ENCODE assay signal across 12 mouse cellular contexts in the genomic region with DNA sequence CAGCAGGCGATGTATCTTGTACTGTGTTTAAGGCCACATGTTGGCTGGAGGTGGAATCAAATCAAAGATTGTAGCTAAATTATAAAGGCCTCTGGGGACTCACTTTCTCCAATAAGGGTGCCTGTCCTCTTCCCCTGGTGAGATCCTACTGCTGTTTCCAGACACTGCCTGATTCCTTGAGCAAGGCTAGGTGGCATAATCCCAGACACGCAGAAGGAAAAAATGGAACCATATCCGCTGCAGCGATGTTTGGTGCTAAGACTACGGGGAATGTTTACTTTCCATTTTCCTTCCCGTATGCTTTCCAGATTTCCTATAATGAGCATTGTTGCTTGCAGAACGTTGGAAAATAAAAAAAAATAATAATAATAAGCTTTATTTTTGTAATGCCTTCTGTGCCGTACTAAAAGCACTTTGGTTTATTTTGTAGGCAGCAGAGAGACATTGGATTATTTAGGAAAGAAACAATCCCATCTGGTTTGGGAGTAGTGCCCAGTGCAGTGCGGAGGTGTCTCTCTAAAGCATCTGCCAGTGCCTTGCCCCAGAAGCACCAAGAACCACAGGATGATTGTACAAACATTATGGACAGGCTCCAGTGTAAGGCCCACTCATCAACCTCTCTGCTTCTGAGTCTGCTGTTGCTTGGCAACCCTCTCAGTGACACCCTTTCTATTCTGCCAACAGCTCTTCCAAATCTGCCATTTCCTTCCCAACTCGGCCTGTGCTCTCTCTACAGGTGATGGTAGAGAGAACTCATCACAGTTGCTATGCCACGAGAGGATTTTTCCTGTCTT. TPM values are rescaled to one million over a fixed set of nuclear protein-coding genes. Genes with fewer than 3 reads are reported as not detected.
A peak's percentile ranks its signal among the peaks of the same experiment; 100 is the strongest.
DNase-seq lines count a peak whose midpoint lies in the region; ATAC-seq lines count a peak whose summit lies in the region.
"Had no signal": no experiment of that assay in that cellular context is flagged by ENCODE, and none has a peak within 500 bp of the region (broad histone marks: within the 10 kb centered on the region; RNA-seq: fewer than 3 reads in every experiment).

No protein-coding gene starts in this region.

- H3K9ac ChIP-seq in midbrain, embryonic 16.5 days (ENCODE audit: low read depth, low read length): no peak overlapping the region

- no peaks in the 10 kb centered on the region for H3K36me3 ChIP-seq in midbrain, embryonic 16.5 days (ENCODE audit: control insufficient read depth, insufficient read depth, low read length)

- H3K27ac ChIP-seq in midbrain, embryonic 16.5 days (ENCODE audit: low read length): peak overlapping the region; percentile 39
- H3K27ac ChIP-seq: gastrocnemius, adult 2 months had no signal

- ATAC-seq in midbrain, embryonic 16.5 days: peak; percentile 88

- WGBS in midbrain, embryonic 16.5 days: 71% methylated on average over 11 of the region's 11 CpGs

- peak; percentile 46 to 54 for DNase-seq in cerebellum, postnatal 10 days
- DNase-seq in cerebellum, adult 11-12 months: no peak
- peak; percentile 4 to 9 for DNase-seq in cerebellum, postnatal 25 days
- peak; percentile 93 for DNase-seq in layer of hippocampus, adult 9-11 months
- DNase-seq in heart, postnatal 10 days: no peak
- no peak for DNase-seq in embryo, embryonic 11 days
- DNase-seq in testis, postnatal 14 days (ENCODE audit: low spot score): no peak
- DNase-seq: adrenal gland, postnatal 14 days; gastrocnemius, adult 2 months; heart, postnatal 4 days; kidney, postnatal 14 days had no signal

- no peaks in the 10 kb centered on the region for H3K9me3 ChIP-seq in midbrain, embryonic 16.5 days (replicated peaks; ENCODE audit: control insufficient read depth, low read length, poor library complexity, severe bottlenecking)

- intact Hi-C loops in heart, postnatal 10 days (cut with DNase I): no loop called here

- H3K27me3 ChIP-seq in midbrain, embryonic 16.5 days (ENCODE audit: control insufficient read depth, insufficient read depth, low read depth, low read length): no peaks in the 10 kb centered on the region

- H3K4me1 ChIP-seq in midbrain, embryonic 16.5 days (ENCODE audit: control insufficient read depth, insufficient read depth, low read length): peaks cover 2% of the 10 kb centered on the region; the same call in 1 of the 2 replicates

- H3K4me3 ChIP-seq in midbrain, embryonic 16.5 days (ENCODE audit: low read depth, low read length): no peak overlapping the region
- H3K4me3 ChIP-seq: gastrocnemius, adult 2 months had no signal

- H3K4me2 ChIP-seq in midbrain, embryonic 16.5 days (ENCODE audit: low read length): no peak overlapping the region

RNA-seq across cellular contexts. Expression of a gene that starts 23.2 kb away (rescaled TPM):
- polyA plus RNA-seq in midbrain, embryonic 16.5 days (2015; fragmentation: Nextera tagmentation; extraction: Ambion mirVana): 18.7 and 26.9 TPM in 2 replicates
- total RNA-seq in heart, postnatal 10 days (2021): 10 to 100 TPM; 39.3 to 46.7 TPM

Comparison
In these comparisons a context has a peak if more than half of its experiments do, and no peak if none do; other contexts are left out.
1. DNase-seq: peak in cerebellum, postnatal 10 days (2 of 2), cerebellum, postnatal 25 days (2 of 2) and layer of hippocampus, adult 9-11 months (single experiment); none in cerebellum, adult 11-12 months (single experiment), heart, postnatal 10 days (0 of 2), embryo, embryonic 11 days (single experiment) and testis, postnatal 14 days (single experiment).